Mouse (Mus musculus): ENCODE measurements around the gene BC017158.

DNA sequence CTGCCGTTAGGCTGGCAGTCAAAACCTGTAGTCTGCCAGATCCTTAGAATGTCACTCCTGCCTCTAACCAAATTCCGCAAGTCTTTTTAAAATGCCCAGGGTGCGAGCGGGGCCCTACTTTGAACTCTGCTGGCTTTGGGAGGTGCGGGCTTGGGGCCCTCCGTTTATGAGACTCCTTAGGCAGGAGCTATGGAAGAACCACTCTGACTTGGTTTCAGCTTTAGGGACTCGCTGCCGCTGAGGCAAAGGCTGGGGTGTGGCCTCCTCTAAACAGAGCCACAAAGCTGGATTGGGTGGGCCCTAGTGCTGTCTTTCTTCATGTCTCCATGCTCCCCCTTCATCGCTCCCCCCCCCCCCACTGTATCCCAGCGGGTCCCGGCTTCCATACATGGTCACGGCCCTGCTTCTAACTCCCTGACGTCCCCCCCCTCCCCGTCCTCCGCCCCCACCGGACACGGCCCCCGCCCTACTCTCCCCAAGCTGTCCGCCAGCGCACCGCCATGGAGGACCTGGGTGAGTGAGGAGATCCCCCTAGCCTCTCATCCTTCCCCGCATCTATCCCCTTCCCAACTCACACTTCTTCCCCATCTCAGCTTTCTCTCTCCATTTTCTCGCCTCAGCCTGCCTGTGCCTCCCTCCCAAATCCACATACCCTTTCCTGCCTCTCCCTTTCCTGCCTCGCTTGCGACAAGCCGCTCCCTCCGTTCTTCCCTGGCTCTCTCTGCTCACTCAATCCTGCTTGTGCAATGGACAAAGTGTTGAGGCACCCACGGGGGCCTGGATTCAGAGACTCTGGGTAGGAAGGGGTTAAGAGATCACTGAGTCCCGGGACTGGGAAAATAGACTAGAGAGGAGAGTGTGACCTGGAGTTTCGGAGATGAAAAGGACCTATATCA lies 51.2 kb downstream of the BC017158 start, which contains the start of gene Tgfb1i1:
- no peak for TF ChIP-seq CTCF (conservative IDR thresholded peaks at IDR 0.05; ENCODE audit: low read length)
- no peak for TF ChIP-seq POU5F1 (IDR thresholded peaks at IDR 0.05; ENCODE audit: borderline replicate concordance, low read length)

All from E14TG2a.4 (cell line).